In the genomic region with DNA sequence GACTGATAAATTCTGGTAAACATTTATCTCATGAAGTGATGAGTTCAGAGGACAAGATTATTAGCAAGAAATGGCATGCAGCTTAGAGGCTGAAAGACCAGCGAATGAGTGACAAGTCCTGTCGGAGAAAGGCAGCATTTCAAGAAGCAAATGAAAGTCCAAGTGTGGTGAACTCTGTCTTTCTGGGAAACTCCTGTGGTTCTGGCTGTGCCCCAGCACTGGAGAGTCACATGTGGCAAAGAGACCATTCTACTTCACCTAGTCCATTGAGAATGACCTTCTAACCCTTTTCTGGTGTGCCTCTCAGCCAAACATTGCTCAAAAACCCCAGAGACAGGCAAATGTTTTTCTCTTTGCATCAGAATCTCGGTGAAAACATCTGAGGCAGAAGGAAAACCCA, we compare ENCODE assay signal across 20 mouse cellular contexts.
DNase-seq lines count a peak whose midpoint lies in the region; ATAC-seq lines count a peak whose summit lies in the region.
"Had no signal": no experiment of that assay in that cellular context is flagged by ENCODE, and none has a peak within 500 bp of the region (broad histone marks: within the 10 kb centered on the region; RNA-seq: fewer than 3 reads in every experiment).

No protein-coding gene starts in this region.

- no peaks in the 10 kb centered on the region for H3K36me3 ChIP-seq in kidney, embryonic 14.5 days (ENCODE audit: control insufficient read depth, insufficient read depth, low read length)
- H3K36me3 ChIP-seq: embryonic facial prominence, embryonic 15.5 days; forebrain, embryonic 10.5 days; G1E; heart, embryonic 13.5 days; hindbrain, embryonic 15.5 days had no signal

- H3K4me2 ChIP-seq in kidney, embryonic 14.5 days (replicated peaks; ENCODE audit: low read depth, low read length): no peak overlapping the region
- H3K4me2 ChIP-seq: embryonic facial prominence, embryonic 15.5 days; heart, embryonic 13.5 days; hindbrain, embryonic 15.5 days had no signal

- H3K9ac ChIP-seq in kidney, embryonic 14.5 days (ENCODE audit: low read depth, low read length): no peak overlapping the region
- H3K9ac ChIP-seq: embryonic facial prominence, embryonic 15.5 days; heart, embryonic 13.5 days; hindbrain, embryonic 15.5 days had no signal

- H3K4me3 ChIP-seq in kidney, embryonic 14.5 days (ENCODE audit: low read length): no peak overlapping the region
- H3K4me3 ChIP-seq: embryonic facial prominence, embryonic 15.5 days; erythroblast, embryonic 14.5 days; forebrain, embryonic 10.5 days; heart, embryonic 13.5 days; hindbrain, embryonic 15.5 days had no signal

- H3K27me3 ChIP-seq in kidney, embryonic 14.5 days (ENCODE audit: control insufficient read depth, insufficient read depth, low read length): no peaks in the 10 kb centered on the region
- H3K27me3 ChIP-seq: embryonic facial prominence, embryonic 15.5 days; heart, embryonic 13.5 days; hindbrain, embryonic 15.5 days had no signal

- ATAC-seq in kidney, embryonic 14.5 days (ENCODE audit: low FRiP score, low TSS enrichment): no peak
- no peak for ATAC-seq in CD4-positive, CD25-positive, alpha-beta regulatory T cell, adult 4 months
- ATAC-seq: forebrain, embryonic 16.5 days had no signal

- H3K9me3 ChIP-seq in kidney, embryonic 14.5 days (ENCODE audit: control insufficient read depth, low read length): no peaks in the 10 kb centered on the region
- H3K9me3 ChIP-seq: embryonic facial prominence, embryonic 15.5 days; forebrain, embryonic 10.5 days; G1E; heart, embryonic 13.5 days; hindbrain, embryonic 15.5 days had no signal

- H3K27ac ChIP-seq in kidney, embryonic 14.5 days (ENCODE audit: low read depth, low read length): no peak overlapping the region
- H3K27ac ChIP-seq: embryonic facial prominence, embryonic 15.5 days; forebrain, embryonic 10.5 days; heart, embryonic 13.5 days; hindbrain, embryonic 15.5 days had no signal

- no peaks in the 10 kb centered on the region for H3K4me1 ChIP-seq in kidney, embryonic 14.5 days (ENCODE audit: control insufficient read depth, insufficient read depth, low read length)
- H3K4me1 ChIP-seq: embryonic facial prominence, embryonic 15.5 days; hindbrain, embryonic 15.5 days had no signal

- 88% methylated on average over 3 of the region's 3 CpGs for WGBS in kidney, embryonic 14.5 days

- DNase-seq in kidney, adult 18-20 months: peak; percentile 78
- DNase-seq in adrenal gland, postnatal 10 days: peak; percentile 43
- peak; percentile 23 for DNase-seq in adrenal gland, postnatal 25 days
- DNase-seq in kidney, postnatal 14 days: peak; percentile 62
- DNase-seq in cerebellum, adult 18-20 months: no peak
- no peak for DNase-seq in layer of hippocampus, adult 11-12 months (ENCODE audit: low spot score)
- DNase-seq: cerebellum, adult 8-10 months; cerebellum, postnatal 14 days; embryo, embryonic 11 days; gastrocnemius, postnatal 25 days; heart, postnatal 36 days had no signal

Comparison
In these comparisons a context has a peak if more than half of its experiments do, and no peak if none do; other contexts are left out.
1. DNase-seq: peak in kidney, adult 18-20 months (single experiment), adrenal gland, postnatal 10 days (single experiment), adrenal gland, postnatal 25 days (single experiment) and kidney, postnatal 14 days (single experiment); none in cerebellum, adult 18-20 months (0 of 2) and layer of hippocampus, adult 11-12 months (single experiment).